Mouse (Mus musculus): Measurements from ENCODE around the gene Tmem119. TPM values are rescaled to one million over a fixed set of nuclear protein-coding genes. Genes with fewer than 3 reads are reported as not detected.
"Not testable (repeated sequence)": the region's sequence is repeated elsewhere in the genome, so short reads cannot be mapped to it uniquely, and the experiment has no call there.

The Tmem119 gene
- polyA plus RNA-seq, 2 experiments: 1.1 to 1.4 TPM

DNA sequence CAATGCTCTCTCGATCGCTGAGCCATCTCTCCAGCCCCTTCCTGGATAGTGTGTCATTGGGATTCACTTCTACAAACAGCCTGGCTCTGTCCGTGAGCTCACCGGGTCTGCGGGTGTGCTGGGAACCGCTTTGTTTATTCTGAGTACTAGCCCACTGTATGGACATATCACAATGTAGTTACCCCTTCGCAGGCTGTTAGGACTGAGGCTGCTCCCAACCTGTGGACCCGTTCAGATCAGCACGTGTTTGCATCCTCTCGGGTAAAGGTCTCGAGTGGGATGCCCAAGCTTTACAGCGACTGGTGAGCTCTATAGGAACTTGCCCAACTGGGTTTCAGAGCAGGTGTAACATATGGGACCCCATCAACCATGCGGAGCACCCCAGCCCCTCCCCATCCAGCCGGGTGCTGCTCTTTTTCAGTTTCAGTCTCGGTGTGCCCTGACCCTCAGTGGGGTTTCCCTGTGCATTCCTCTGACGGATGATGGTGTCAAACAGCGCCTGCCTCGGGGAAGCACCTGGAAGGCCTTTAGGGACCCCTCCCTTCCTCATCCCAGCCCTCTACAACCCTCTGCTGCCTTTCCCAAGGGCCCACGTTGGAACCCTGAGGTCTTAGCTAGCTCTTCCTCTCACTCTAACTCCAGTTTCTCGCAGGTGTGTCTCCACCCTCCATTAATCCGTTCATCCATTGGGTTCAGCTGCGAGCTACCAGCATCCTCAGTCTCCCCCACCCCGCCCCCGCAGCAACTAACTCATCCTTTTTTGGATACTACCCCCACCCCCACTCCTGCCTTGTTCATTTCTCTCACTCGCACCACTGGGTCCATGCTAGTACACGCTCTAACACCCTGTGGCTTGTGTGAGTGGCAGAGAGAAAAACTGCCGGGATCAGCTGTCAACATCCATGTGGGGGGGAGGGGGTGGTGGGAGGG is 14.1 kb upstream of the Tmem119 start:
- H3K9me3 ChIP-seq (ENCODE audit: control insufficient read depth, low read length): no peaks in the 10 kb centered on the region
- H3K4me3 ChIP-seq (ENCODE audit: insufficient read depth in 1 of 2, low read depth in 2 of 2, low read length in 2 of 2): no peak overlapping the region
- no peaks in the 10 kb centered on the region for H3K36me3 ChIP-seq (replicated peaks; ENCODE audit: control insufficient read depth, insufficient read depth, low read depth)
- TF ChIP-seq CTCF (IDR thresholded peaks at IDR 0.05; ENCODE audit: low read depth) (no peak), EP300 (IDR thresholded peaks at IDR 0.05; ENCODE audit: low read depth) (no peak)
- no peak for DNase-seq (ENCODE audit: low read depth in 3 of 3, low spot score in 3 of 3)
- no peak for ATAC-seq (ENCODE audit: insufficient read depth)
- WGBS (ENCODE audit: insufficient replicate concordance): 39% methylated on average over 27 of the region's 27 CpGs
- no peak overlapping the region for H3K9ac ChIP-seq (replicated peaks)
- no peaks in the 10 kb centered on the region for H3K27me3 ChIP-seq (ENCODE audit: control insufficient read depth, insufficient read depth, low read length)
- no peak overlapping the region for H3K4me2 ChIP-seq (ENCODE audit: low read depth)
- H3K4me1 ChIP-seq (replicated peaks; ENCODE audit: control insufficient read depth in 2 of 2, insufficient read depth in 2 of 2, low read length in 1 of 2): 0 out of 4 replicates have a peak, but pooled peaks cover 0 to 2% of the 10 kb centered on the region in 2 experiments
- H3K27ac ChIP-seq: no peak overlapping the region

DNA sequence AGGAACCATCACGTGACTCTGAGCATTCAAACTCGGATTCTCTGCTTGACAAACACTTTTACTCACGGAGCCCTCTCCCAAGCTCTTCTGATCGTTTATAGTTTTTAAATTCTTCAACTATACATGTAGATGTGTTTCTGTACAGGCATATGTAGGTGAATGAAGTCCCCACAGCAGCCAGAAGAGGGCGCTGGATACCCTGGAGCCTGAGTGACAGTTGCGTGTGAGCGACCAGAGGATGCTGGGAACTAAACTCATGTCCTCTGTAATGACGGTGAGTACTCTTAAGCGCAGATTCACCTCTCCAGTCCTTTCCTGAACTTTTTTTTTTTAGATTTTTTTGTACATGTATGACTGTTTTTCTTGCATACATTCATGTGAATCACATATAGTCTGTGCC is 13.3 kb upstream of the Tmem119 start:
- no peak overlapping the region for H3K27ac ChIP-seq
- H3K4me2 ChIP-seq (ENCODE audit: low read depth): no peak overlapping the region
- no peak overlapping the region for H3K9ac ChIP-seq (replicated peaks)
- DNase-seq (ENCODE audit: low read depth in 3 of 3, low spot score in 3 of 3) (peak in 1 of 3 experiments; percentile 20), ATAC-seq (ENCODE audit: insufficient read depth) (no peak)
- TF ChIP-seq EP300 (IDR thresholded peaks at IDR 0.05; ENCODE audit: low read depth) (no peak), CTCF (IDR thresholded peaks at IDR 0.05; ENCODE audit: low read depth) (peak; percentile 67)
- no peaks in the 10 kb centered on the region for H3K36me3 ChIP-seq (replicated peaks; ENCODE audit: control insufficient read depth, insufficient read depth, low read depth)
- WGBS (ENCODE audit: insufficient replicate concordance): 16% methylated on average over 9 of the region's 9 CpGs
- 0 out of 4 replicates have a peak, but pooled peaks cover 0 to 2% of the 10 kb centered on the region in 2 experiments for H3K4me1 ChIP-seq (replicated peaks; ENCODE audit: control insufficient read depth in 2 of 2, insufficient read depth in 2 of 2, low read length in 1 of 2)
- H3K27me3 ChIP-seq (ENCODE audit: control insufficient read depth, insufficient read depth, low read length): no peaks in the 10 kb centered on the region
- H3K4me3 ChIP-seq (ENCODE audit: insufficient read depth in 1 of 2, low read depth in 2 of 2, low read length in 2 of 2): no peak overlapping the region
- no peaks in the 10 kb centered on the region for H3K9me3 ChIP-seq (ENCODE audit: control insufficient read depth, low read length)

DNA sequence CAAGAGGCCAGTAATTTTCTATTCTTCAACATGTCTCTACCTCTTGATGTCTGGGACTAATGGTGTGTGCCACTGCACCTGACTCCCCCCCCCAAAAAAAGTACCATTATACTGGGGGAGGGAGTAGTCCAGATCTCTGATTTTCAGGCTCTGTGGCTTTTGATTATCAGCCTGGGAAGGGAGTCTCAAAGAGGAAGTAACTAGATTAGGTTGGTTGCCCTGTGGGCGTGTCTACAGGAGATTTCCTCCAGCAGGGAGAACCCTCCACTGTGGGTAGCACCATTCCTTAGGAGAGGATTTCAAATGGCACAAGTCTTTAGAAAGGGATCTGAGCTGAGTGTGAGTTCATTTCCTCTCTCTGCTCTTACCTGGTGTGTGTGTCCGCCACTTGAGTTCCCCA is 12.3 kb upstream of the Tmem119 start:
- TF ChIP-seq EP300 (IDR thresholded peaks at IDR 0.05; ENCODE audit: low read depth) (no peak), CTCF (IDR thresholded peaks at IDR 0.05; ENCODE audit: low read depth) (no peak)
- 53% methylated on average over 2 of the region's 2 CpGs for WGBS (ENCODE audit: insufficient replicate concordance)

DNA sequence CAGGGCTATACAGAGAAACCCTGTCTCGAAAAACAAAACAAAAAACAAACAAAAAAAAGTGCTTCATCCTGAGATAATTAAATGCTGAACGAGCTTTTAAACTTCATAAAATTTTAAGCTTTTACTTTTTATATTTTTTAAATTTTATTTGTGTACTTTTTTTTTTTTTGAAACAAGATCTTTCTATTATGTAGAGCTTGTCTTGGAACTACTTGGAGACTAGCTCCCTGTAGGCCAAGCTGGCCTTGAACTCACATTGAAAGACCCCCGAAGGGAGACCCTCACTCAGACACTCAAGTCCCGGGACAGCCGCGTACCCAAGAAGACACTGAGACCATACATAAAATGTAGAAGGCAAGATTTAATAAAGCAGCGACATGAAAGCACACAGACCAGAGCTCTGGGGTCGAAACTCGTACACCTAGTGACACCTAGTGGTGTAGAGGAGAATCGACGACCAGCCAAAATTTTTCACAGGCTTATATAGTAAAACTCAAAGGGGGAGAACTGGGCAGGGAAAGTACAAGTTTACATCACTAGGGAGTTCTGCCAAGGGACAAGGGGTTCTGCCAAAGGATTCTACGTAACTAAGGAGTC is 11.6 kb upstream of the Tmem119 start:
- not testable (repeated sequence) for ATAC-seq (ENCODE audit: insufficient read depth); H3K27me3 ChIP-seq (ENCODE audit: control insufficient read depth, insufficient read depth, low read length); H3K9me3 ChIP-seq (ENCODE audit: control insufficient read depth, low read length); H3K36me3 ChIP-seq (replicated peaks; ENCODE audit: control insufficient read depth, insufficient read depth, low read depth); H3K27ac ChIP-seq; H3K4me1 ChIP-seq (replicated peaks; ENCODE audit: control insufficient read depth in 2 of 2, insufficient read depth in 2 of 2, low read length in 1 of 2); H3K4me3 ChIP-seq (ENCODE audit: insufficient read depth in 1 of 2, low read depth in 2 of 2, low read length in 2 of 2); DNase-seq (ENCODE audit: low read depth in 3 of 3, low spot score in 3 of 3); H3K4me2 ChIP-seq (ENCODE audit: low read depth); H3K9ac ChIP-seq (replicated peaks)
- peak; percentile 57 for TF ChIP-seq CTCF (IDR thresholded peaks at IDR 0.05; ENCODE audit: low read depth)
- 13% methylated on average over 11 of the region's 12 CpGs for WGBS (ENCODE audit: insufficient replicate concordance)

More for the DNA sequence above, 12.3 kb upstream of the Tmem119 start:
- no peak overlapping the region for H3K4me2 ChIP-seq (ENCODE audit: low read depth)
- ATAC-seq (ENCODE audit: insufficient read depth) (no peak), DNase-seq (ENCODE audit: low read depth in 3 of 3, low spot score in 3 of 3) (no peak)
- H3K27me3 ChIP-seq (ENCODE audit: control insufficient read depth, insufficient read depth, low read length): no peaks in the 10 kb centered on the region
- no peak overlapping the region for H3K4me3 ChIP-seq (ENCODE audit: insufficient read depth in 1 of 2, low read depth in 2 of 2, low read length in 2 of 2)
- H3K27ac ChIP-seq: no peak overlapping the region
- 0 out of 4 replicates have a peak, but pooled peaks cover 0 to 2% of the 10 kb centered on the region in 2 experiments for H3K4me1 ChIP-seq (replicated peaks; ENCODE audit: control insufficient read depth in 2 of 2, insufficient read depth in 2 of 2, low read length in 1 of 2)
- H3K9me3 ChIP-seq (ENCODE audit: control insufficient read depth, low read length): no peaks in the 10 kb centered on the region
- H3K36me3 ChIP-seq (replicated peaks; ENCODE audit: control insufficient read depth, insufficient read depth, low read depth): no peaks in the 10 kb centered on the region
- H3K9ac ChIP-seq (replicated peaks): no peak overlapping the region

DNA sequence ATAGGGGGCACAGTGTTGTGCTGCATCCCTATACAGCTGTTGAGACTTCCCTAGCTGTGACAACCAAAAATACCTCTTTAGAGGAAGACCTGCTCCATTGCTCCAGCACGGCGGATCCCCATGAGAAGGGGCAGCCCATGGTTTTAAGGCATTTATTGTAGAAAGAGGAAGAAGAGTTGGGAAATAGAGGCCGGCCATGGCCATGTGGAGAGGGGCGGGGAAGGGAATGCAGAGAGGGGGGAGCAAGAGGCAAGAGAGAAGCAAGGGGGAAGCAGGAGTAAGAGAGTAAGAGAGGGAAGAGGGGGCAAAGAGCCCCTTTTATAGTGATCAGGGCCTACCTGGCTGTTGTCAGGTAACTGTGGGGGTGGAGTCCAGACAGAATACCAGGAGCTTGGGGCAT is 9.8 kb upstream of the Tmem119 start:
- Histone ChIP-seq H3K4me1 (replicated peaks; ENCODE audit: control insufficient read depth in 2 of 2, insufficient read depth in 2 of 2, low read length in 1 of 2) (no peaks in the 10 kb centered on the region), H3K9me3 (ENCODE audit: control insufficient read depth, low read length) (no peaks in the 10 kb centered on the region), H3K4me2 (ENCODE audit: low read depth) (no peak overlapping the region), H3K9ac (replicated peaks) (no peak overlapping the region), H3K36me3 (replicated peaks; ENCODE audit: control insufficient read depth, insufficient read depth, low read depth) (no peaks in the 10 kb centered on the region), H3K27ac (no peak overlapping the region), H3K4me3 (ENCODE audit: insufficient read depth in 1 of 2, low read depth in 2 of 2, low read length in 2 of 2) (no peak overlapping the region), H3K27me3 (ENCODE audit: control insufficient read depth, insufficient read depth, low read length) (no peaks in the 10 kb centered on the region)
- WGBS (ENCODE audit: insufficient replicate concordance): 64% methylated on average over 4 of the region's 4 CpGs
- ATAC-seq (ENCODE audit: insufficient read depth): no peak
- DNase-seq (ENCODE audit: low read depth in 3 of 3, low spot score in 3 of 3): no peak
- TF ChIP-seq EP300 (IDR thresholded peaks at IDR 0.05; ENCODE audit: low read depth): no peak
- no peak for TF ChIP-seq CTCF (IDR thresholded peaks at IDR 0.05; ENCODE audit: low read depth)

Measured in liver, embryonic 14.5 days (tissue).